Mouse (Mus musculus): ENCODE data around the gene Rab31. TPM values are rescaled to one million over a fixed set of nuclear protein-coding genes. Genes with fewer than 3 reads are reported as not detected.

The Rab31 gene
- polyA plus RNA-seq, 1 experiment, result 60.7 TPM

DNA sequence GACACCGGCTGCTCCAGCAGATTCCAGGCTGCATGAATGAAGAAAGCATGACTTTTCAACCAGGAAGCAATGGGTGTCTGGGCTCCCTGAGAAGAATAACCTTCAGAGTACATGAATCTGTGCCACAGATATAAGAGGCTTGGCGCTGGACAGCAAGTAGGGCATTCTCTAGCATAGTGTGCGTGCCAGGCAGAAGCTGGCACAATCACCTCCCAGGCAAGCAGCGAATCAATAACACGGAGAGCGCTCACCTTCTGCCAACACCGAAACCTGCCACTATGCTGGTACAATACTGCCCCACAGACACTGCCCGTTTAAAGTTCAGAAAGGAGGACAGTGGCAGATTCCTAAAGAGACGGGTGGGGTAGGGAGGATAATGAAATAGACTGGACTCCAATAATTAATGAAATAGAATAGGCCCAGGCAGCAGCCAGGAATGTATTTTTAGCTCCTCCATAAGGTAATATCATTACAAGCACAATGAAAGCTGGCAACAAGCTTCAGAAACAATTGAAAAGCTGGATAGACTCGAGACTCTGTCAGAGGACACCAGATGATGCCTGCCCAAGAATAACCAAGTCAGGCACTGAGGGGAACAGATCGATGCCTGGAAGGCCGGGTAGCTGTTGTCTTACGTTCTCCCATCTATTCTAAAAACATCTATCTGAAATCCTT lies 59.6 kb downstream of the Rab31 start:
- Histone ChIP-seq H3K4me2 (ENCODE audit: low read depth) (no peak overlapping the region), H3K4me3 (no peak overlapping the region), H3K27me3 (ENCODE audit: control insufficient read depth, insufficient read depth, insufficient read length) (no peaks in the 10 kb centered on the region), H3ac (ENCODE audit: control insufficient read depth, insufficient read length) (no peak overlapping the region), H3K36me3 (ENCODE audit: control insufficient read depth, insufficient read depth) (peaks cover 21% of the 10 kb centered on the region), H3K79me2 (ENCODE audit: control insufficient read depth, insufficient read depth) (peaks cover 6% of the 10 kb centered on the region)
- no peak for TF ChIP-seq CEBPB (IDR thresholded peaks at IDR 0.05; ENCODE audit: insufficient read depth, poor library complexity, severe bottlenecking)

DNA sequence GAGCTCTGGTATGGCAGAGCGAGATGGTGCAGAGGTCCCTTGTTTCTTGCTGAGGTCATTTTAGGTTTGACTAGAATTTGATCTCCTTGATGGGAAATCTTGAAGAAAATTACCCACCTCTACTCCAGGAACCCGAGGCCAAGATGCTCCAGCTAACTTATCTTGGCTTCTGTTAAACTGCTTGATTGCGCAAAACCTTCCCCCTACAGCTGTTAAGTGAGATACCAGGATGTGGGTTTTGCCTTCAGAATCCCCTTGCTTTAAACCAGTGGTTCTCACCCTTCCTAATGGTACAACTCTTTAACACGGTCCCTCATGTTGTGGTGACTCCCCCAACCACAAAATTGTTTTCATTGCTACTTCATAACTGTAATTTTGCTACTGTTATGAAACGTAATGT lies 60.8 kb downstream of the Rab31 start:
- peaks cover 9% of the 10 kb centered on the region for H3K79me2 ChIP-seq (ENCODE audit: control insufficient read depth, insufficient read depth)
- H3K4me2 ChIP-seq (ENCODE audit: low read depth), result no peak overlapping the region
- H3K36me3 ChIP-seq (ENCODE audit: control insufficient read depth, insufficient read depth), result peaks cover 21% of the 10 kb centered on the region
- H3ac ChIP-seq (ENCODE audit: control insufficient read depth, insufficient read length), result no peak overlapping the region
- no peak overlapping the region for H3K4me3 ChIP-seq
- no peaks in the 10 kb centered on the region for H3K27me3 ChIP-seq (ENCODE audit: control insufficient read depth, insufficient read depth, insufficient read length)
- TF ChIP-seq CEBPB (IDR thresholded peaks at IDR 0.05; ENCODE audit: insufficient read depth, poor library complexity, severe bottlenecking) (0 out of 2 replicates have a peak, but pooled peaks have one; percentile 27), MYOG (IDR thresholded peaks at IDR 0.05; ENCODE audit: control insufficient read depth in 1 of 3, insufficient read depth in 1 of 3, insufficient read length in 2 of 3, low read depth in 2 of 3) (no peak)

DNA sequence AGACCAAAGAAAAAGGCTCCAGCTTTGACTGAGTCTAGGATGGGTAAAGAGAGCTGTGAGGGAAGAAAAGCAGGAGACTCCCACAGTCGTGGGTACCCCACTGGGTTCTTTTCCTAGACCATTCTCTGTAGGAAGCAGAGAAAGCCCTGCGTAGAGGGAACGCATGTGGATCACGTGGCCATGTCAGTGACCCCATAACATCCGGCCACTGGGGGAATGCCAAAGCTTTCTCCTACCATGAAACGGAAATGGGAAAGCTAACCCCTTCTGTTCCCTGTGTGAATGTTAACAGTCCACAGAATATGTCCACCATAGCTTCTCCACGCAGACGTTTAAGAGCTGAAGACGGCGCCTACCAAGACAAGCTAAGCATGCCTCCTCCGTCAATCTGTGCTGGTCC lies 62.0 kb downstream of the Rab31 start:
- H3K27me3 ChIP-seq (ENCODE audit: control insufficient read depth, insufficient read depth, insufficient read length), result no peaks in the 10 kb centered on the region
- peaks cover 13% of the 10 kb centered on the region for H3K79me2 ChIP-seq (ENCODE audit: control insufficient read depth, insufficient read depth)
- no peak for TF ChIP-seq TCF12 (IDR thresholded peaks at IDR 0.05; ENCODE audit: insufficient read depth, poor library complexity, severe bottlenecking)
- no peak for TF ChIP-seq SRF (IDR thresholded peaks at IDR 0.05; ENCODE audit: control insufficient read depth, insufficient read length, low read depth)
- TF ChIP-seq E2F4 (IDR thresholded peaks at IDR 0.05; ENCODE audit: insufficient read depth), result no peak
- TF ChIP-seq MAX (IDR thresholded peaks at IDR 0.05; ENCODE audit: low read depth), result no peak
- TF ChIP-seq MYOD1 (IDR thresholded peaks at IDR 0.05; ENCODE audit: control insufficient read depth in 1 of 3, insufficient read length in 2 of 3, low read depth in 2 of 3), result no peak
- TF ChIP-seq MYOG (IDR thresholded peaks at IDR 0.05; ENCODE audit: control insufficient read depth in 1 of 3, insufficient read depth in 1 of 3, insufficient read length in 2 of 3, low read depth in 2 of 3), result no peak
- no peak for TF ChIP-seq POLR2AphosphoS2 (IDR thresholded peaks at IDR 0.05; ENCODE audit: insufficient read length, low read depth)
- no peak for TF ChIP-seq POLR2A (IDR thresholded peaks at IDR 0.05; ENCODE audit: insufficient read length, low read depth)
- no peak for TF ChIP-seq REST (IDR thresholded peaks at IDR 0.05; ENCODE audit: insufficient read depth, insufficient read length)
- TF ChIP-seq USF1 (IDR thresholded peaks at IDR 0.05; ENCODE audit: low read depth), result no peak
- no peak for TF ChIP-seq TCF3 (IDR thresholded peaks at IDR 0.05; ENCODE audit: insufficient read length, low read depth)
- TF ChIP-seq CEBPB (IDR thresholded peaks at IDR 0.05; ENCODE audit: insufficient read depth, poor library complexity, severe bottlenecking), result no peak
- no peak overlapping the region for H3K4me2 ChIP-seq (ENCODE audit: low read depth)
- no peak overlapping the region for H3K4me3 ChIP-seq
- no peak overlapping the region for H3ac ChIP-seq (ENCODE audit: control insufficient read depth, insufficient read length)
- H3K36me3 ChIP-seq (ENCODE audit: control insufficient read depth, insufficient read depth), result peaks cover 20% of the 10 kb centered on the region

DNA sequence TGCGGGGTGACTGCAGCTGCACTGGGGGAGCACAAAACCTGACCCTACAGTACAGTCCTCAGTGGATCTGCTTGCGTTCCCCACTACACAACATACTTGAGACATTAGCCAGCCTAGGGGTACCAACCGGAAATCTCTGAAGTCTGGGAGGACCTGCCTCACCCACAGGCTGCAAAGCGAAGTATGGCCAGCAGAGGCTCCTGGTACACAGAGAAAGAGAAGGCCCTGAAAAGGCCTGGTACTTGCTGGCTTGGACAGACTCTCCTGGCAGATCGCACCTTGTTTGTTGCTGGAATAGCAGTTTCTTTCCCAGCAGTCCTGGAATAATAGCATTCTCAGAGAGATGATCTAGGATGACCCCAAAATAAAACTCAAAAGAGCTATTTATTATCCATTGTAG lies 66.3 kb downstream of the Rab31 start:
- no peak overlapping the region for H3ac ChIP-seq (ENCODE audit: control insufficient read depth, insufficient read length)
- TF ChIP-seq CEBPB (IDR thresholded peaks at IDR 0.05; ENCODE audit: insufficient read depth, poor library complexity, severe bottlenecking) (no peak), POLR2A (IDR thresholded peaks at IDR 0.05; ENCODE audit: insufficient read length, low read depth) (no peak), MYOD1 (IDR thresholded peaks at IDR 0.05; ENCODE audit: control insufficient read depth in 1 of 3, insufficient read length in 2 of 3, low read depth in 2 of 3) (no peak), MAX (IDR thresholded peaks at IDR 0.05; ENCODE audit: low read depth) (no peak), REST (IDR thresholded peaks at IDR 0.05; ENCODE audit: insufficient read depth, insufficient read length) (no peak)
- peaks cover 13% of the 10 kb centered on the region for H3K79me2 ChIP-seq (ENCODE audit: control insufficient read depth, insufficient read depth)

DNA sequence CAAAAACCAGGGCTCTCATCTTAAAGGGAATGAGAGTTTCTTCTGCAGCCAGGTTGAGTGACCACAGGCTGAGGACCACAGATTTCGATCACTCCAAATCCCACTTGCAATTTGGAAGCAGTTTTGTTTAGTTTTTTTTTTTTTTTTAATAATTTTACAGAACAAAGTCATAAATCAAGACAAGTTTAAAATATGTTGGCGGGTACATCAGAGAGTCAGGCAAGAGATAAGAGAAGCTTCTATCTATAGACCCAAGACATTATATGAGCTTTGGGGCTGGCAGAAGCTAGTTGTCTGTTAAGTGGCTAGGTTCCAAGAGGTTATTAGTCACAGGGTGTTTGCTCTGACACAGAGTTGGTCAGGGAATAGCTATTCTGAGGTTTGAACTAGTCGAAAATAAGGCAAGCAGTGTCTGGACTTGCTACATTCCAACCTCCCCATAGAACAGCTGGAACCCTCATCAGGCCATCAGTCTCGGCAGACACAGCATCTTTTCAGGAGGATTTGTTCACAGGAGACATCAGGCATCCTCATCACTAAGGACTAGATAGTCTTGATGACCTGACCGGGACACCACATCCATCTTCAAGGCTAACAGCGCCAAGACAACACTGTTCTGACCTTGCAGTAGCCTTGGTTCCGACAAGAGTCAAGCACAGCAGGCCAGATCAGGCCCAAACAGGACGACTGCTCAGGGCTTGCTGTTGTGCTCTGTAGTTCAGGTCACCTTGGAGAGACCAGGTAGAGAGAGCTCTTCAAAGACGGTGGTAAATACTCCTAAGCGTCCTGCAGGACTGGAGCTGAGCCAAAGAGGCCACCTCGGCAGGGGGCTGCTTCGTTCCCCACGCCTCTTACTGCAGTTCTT lies 68.8 kb downstream of the Rab31 start:
- peak; percentile 53 for TF ChIP-seq TCF3 (IDR thresholded peaks at IDR 0.05; ENCODE audit: insufficient read length, low read depth)
- TF ChIP-seq POLR2AphosphoS2 (IDR thresholded peaks at IDR 0.05; ENCODE audit: insufficient read length, low read depth), result no peak
- TF ChIP-seq TCF12 (IDR thresholded peaks at IDR 0.05; ENCODE audit: insufficient read depth, poor library complexity, severe bottlenecking), result peak; percentile 61
- TF ChIP-seq MYOG (IDR thresholded peaks at IDR 0.05; ENCODE audit: control insufficient read depth in 1 of 3, insufficient read depth in 1 of 3, insufficient read length in 2 of 3, low read depth in 2 of 3), result peak in 2 of 3 experiments; percentile 64 to 66
- TF ChIP-seq MYOD1 (IDR thresholded peaks at IDR 0.05; ENCODE audit: control insufficient read depth in 1 of 3, insufficient read length in 2 of 3, low read depth in 2 of 3), result peak; percentile 59 to 85 (median 84)
- no peak for TF ChIP-seq E2F4 (IDR thresholded peaks at IDR 0.05; ENCODE audit: insufficient read depth)
- no peak for TF ChIP-seq REST (IDR thresholded peaks at IDR 0.05; ENCODE audit: insufficient read depth, insufficient read length)
- peaks cover 10% of the 10 kb centered on the region for H3K79me2 ChIP-seq (ENCODE audit: control insufficient read depth, insufficient read depth)

More for the DNA sequence above, 66.3 kb downstream of the Rab31 start:
- Histone ChIP-seq H3K4me3 (no peak overlapping the region), H3K27me3 (ENCODE audit: control insufficient read depth, insufficient read depth, insufficient read length) (no peaks in the 10 kb centered on the region), H3K4me2 (ENCODE audit: low read depth) (no peak overlapping the region), H3K36me3 (ENCODE audit: control insufficient read depth, insufficient read depth) (peaks cover 14% of the 10 kb centered on the region)

More for the DNA sequence above, 68.8 kb downstream of the Rab31 start:
- Histone ChIP-seq H3K36me3 (ENCODE audit: control insufficient read depth, insufficient read depth) (peaks cover 4% of the 10 kb centered on the region), H3K4me3 (no peak overlapping the region), H3K27me3 (ENCODE audit: control insufficient read depth, insufficient read depth, insufficient read length) (no peaks in the 10 kb centered on the region), H3ac (ENCODE audit: control insufficient read depth, insufficient read length) (no peak overlapping the region), H3K4me2 (ENCODE audit: low read depth) (peak overlapping the region; percentile 35)

Measured in myocyte (in vitro differentiated cells).